Mouse (Mus musculus) liver, embryonic 14.5 days (tissue): ENCODE measurements around the gene Gja5.

Experiments used
- CTCF ChIP-seq: IDR thresholded peaks from 2 replicates; pipeline ENCODE4 v1.5.1; 2016; ENCODE audit warnings: antibody characterized with exemption, low read depth, control low read depth
- EP300 ChIP-seq: IDR thresholded peaks from 2 replicates; pipeline ENCODE4 v1.6.1; 2016; ENCODE audit warnings: antibody characterized with exemption, low read depth

- no peak for TF ChIP-seq CTCF
- TF ChIP-seq EP300: no peak
Measured at GRCm38 (mm10) chr3:97104696-97105430, 200.4 kb downstream of the Gja5 start.
